10 mouse cellular contexts compared by ENCODE assay signal in genomic region chr10:9813926-9814325, GRCm38 (mm10).
DNase-seq lines count a peak whose midpoint lies in the region; ATAC-seq and TF ChIP-seq lines count a peak whose summit lies in the region.
"Had no signal": no experiment of that assay in that cellular context is flagged by ENCODE, and none has a peak within 500 bp of the region (broad histone marks: within the 10 kb centered on the region; RNA-seq: fewer than 3 reads in every experiment).

No protein-coding gene starts in this region.

- no peaks in the 10 kb centered on the region for H3K79me2 ChIP-seq in liver, adult 2 months (ENCODE audit: control insufficient read depth, insufficient read depth, low read length)

- WGBS in liver, adult 2 months, result 84% methylated on average over 4 of the region's 4 CpGs
- 85% methylated on average over 4 of the region's 4 CpGs for WGBS in liver, embryonic 11.5 days
- WGBS in hindbrain, embryonic 12.5 days, result 85% methylated on average over 4 of the region's 4 CpGs
- WGBS in neural tube, embryonic 14.5 days, result 76% methylated on average over 4 of the region's 4 CpGs

- peaks cover 18% of the 10 kb centered on the region for H3K36me3 ChIP-seq in liver, adult 2 months (ENCODE audit: control insufficient read depth, insufficient read depth, low read length)
- H3K36me3 ChIP-seq in liver, embryonic 11.5 days (ENCODE audit: control insufficient read depth, insufficient read depth, low read length), result no peaks in the 10 kb centered on the region
- no peaks in the 10 kb centered on the region for H3K36me3 ChIP-seq in hindbrain, embryonic 12.5 days
- no peaks in the 10 kb centered on the region for H3K36me3 ChIP-seq in neural tube, embryonic 14.5 days (ENCODE audit: control insufficient read depth, insufficient read depth, low read length)
- H3K36me3 ChIP-seq: heart, embryonic 15.5 days had no signal

- no peaks in the 10 kb centered on the region for H3K27me3 ChIP-seq in liver, adult 2 months (ENCODE audit: control insufficient read depth, insufficient read depth, low read length)
- H3K27me3 ChIP-seq in liver, embryonic 11.5 days (replicated peaks; ENCODE audit: control insufficient read depth, insufficient read depth, low read length), result no peaks in the 10 kb centered on the region
- H3K27me3 ChIP-seq in hindbrain, embryonic 12.5 days, result no peaks in the 10 kb centered on the region
- no peaks in the 10 kb centered on the region for H3K27me3 ChIP-seq in neural tube, embryonic 14.5 days (ENCODE audit: control insufficient read depth, insufficient read depth, low read length)
- H3K27me3 ChIP-seq: heart, embryonic 15.5 days had no signal

- no peak for DNase-seq in liver, adult 2 months (ENCODE audit: extremely low read depth, low read depth, low spot score)
- DNase-seq in liver, embryonic 11.5 days (ENCODE audit: low spot score), result no peak
- DNase-seq in cerebellum, adult 18-20 months, result peak; percentile 35 to 43
- no peak for DNase-seq in thymus, adult 18-20 months
- DNase-seq in testis, postnatal 10 days (ENCODE audit: low spot score), result no peak

- H3K9ac ChIP-seq in liver, adult 2 months (ENCODE audit: low read depth, low read length), result no peak overlapping the region
- no peak overlapping the region for H3K9ac ChIP-seq in liver, embryonic 11.5 days (ENCODE audit: low read depth, low read length)
- H3K9ac ChIP-seq in hindbrain, embryonic 12.5 days, result no peak overlapping the region
- H3K9ac ChIP-seq in neural tube, embryonic 14.5 days (replicated peaks; ENCODE audit: low read depth, low read length), result no peak overlapping the region
- H3K9ac ChIP-seq: heart, embryonic 15.5 days had no signal

- no peaks in the 10 kb centered on the region for H3K9me3 ChIP-seq in liver, embryonic 11.5 days (ENCODE audit: control insufficient read depth, low read length)
- H3K9me3 ChIP-seq in hindbrain, embryonic 12.5 days (replicated peaks), result no peaks in the 10 kb centered on the region
- H3K9me3 ChIP-seq in neural tube, embryonic 14.5 days (ENCODE audit: control insufficient read depth, low read length), result no peaks in the 10 kb centered on the region
- H3K9me3 ChIP-seq: heart, embryonic 15.5 days had no signal

- no peaks in the 10 kb centered on the region for H3K4me1 ChIP-seq in liver, adult 2 months (ENCODE audit: control insufficient read depth, insufficient read depth, low read length)
- H3K4me1 ChIP-seq in liver, embryonic 11.5 days (replicated peaks; ENCODE audit: control insufficient read depth, insufficient read depth, low read length), result no peaks in the 10 kb centered on the region
- no peaks in the 10 kb centered on the region for H3K4me1 ChIP-seq in hindbrain, embryonic 12.5 days
- H3K4me1 ChIP-seq in neural tube, embryonic 14.5 days (ENCODE audit: control insufficient read depth, insufficient read depth, low read length), result no peaks in the 10 kb centered on the region
- H3K4me1 ChIP-seq: heart, embryonic 15.5 days had no signal

- H3K4me3 ChIP-seq in liver, adult 2 months (ENCODE audit: insufficient read depth, low read depth, low read length), result no peak overlapping the region
- H3K4me3 ChIP-seq in liver, embryonic 11.5 days (ENCODE audit: low read depth, low read length), result no peak overlapping the region
- no peak overlapping the region for H3K4me3 ChIP-seq in hindbrain, embryonic 12.5 days
- no peak overlapping the region for H3K4me3 ChIP-seq in neural tube, embryonic 14.5 days (ENCODE audit: low read depth, low read length)
- H3K4me3 ChIP-seq: heart, embryonic 15.5 days had no signal

- ATAC-seq in liver, embryonic 11.5 days (replicated peaks; ENCODE audit: low FRiP score), result no peak
- ATAC-seq in hindbrain, embryonic 12.5 days (ENCODE audit: low FRiP score), result peak; percentile 76; the same call in 1 of the 2 replicates
- ATAC-seq in neural tube, embryonic 14.5 days (ENCODE audit: low read depth), result peak; percentile 84; the same call in 1 of the 2 replicates
- no peak for ATAC-seq in erythroid progenitor cell, adult 5-6 weeks (replicated peaks; ENCODE audit: low FRiP score, poor library complexity, severe bottlenecking)

- no peak overlapping the region for H3K27ac ChIP-seq in liver, adult 2 months (replicated peaks; ENCODE audit: insufficient read depth, low read depth, low read length)
- no peak overlapping the region for H3K27ac ChIP-seq in liver, embryonic 11.5 days (ENCODE audit: low read depth, low read length)
- no peak overlapping the region for H3K27ac ChIP-seq in hindbrain, embryonic 12.5 days
- no peak overlapping the region for H3K27ac ChIP-seq in neural tube, embryonic 14.5 days (ENCODE audit: low read depth, low read length)
- H3K27ac ChIP-seq: heart, embryonic 15.5 days; macrophage had no signal

- no peak for TF ChIP-seq POLR2A in liver, adult 2 months (IDR thresholded peaks at IDR 0.05; ENCODE audit: extremely low read depth, insufficient read depth, low read length)

- TF ChIP-seq CTCF in liver, adult 2 months (IDR thresholded peaks at IDR 0.05; ENCODE audit: low read depth, low read length), result peak; percentile 13; the same call in 1 of the 2 replicates

- H3K4me2 ChIP-seq in liver, embryonic 11.5 days, result no peak overlapping the region
- no peak overlapping the region for H3K4me2 ChIP-seq in hindbrain, embryonic 12.5 days (replicated peaks)
- no peak overlapping the region for H3K4me2 ChIP-seq in neural tube, embryonic 14.5 days (ENCODE audit: low read depth, low read length)
- H3K4me2 ChIP-seq: heart, embryonic 15.5 days had no signal

Comparison
In these comparisons a context has a peak if more than half of its experiments do, and no peak if none do; other contexts are left out.
1. DNase-seq: peak in cerebellum, adult 18-20 months (2 of 2); none in liver, adult 2 months (single experiment), liver, embryonic 11.5 days (single experiment), thymus, adult 18-20 months (0 of 2) and testis, postnatal 10 days (single experiment).
2. ATAC-seq: peak in hindbrain, embryonic 12.5 days (single experiment) and neural tube, embryonic 14.5 days (single experiment); none in liver, embryonic 11.5 days (single experiment) and erythroid progenitor cell, adult 5-6 weeks (single experiment).